Mouse (Mus musculus) midbrain, embryonic 15.5 days (tissue): Measurements from ENCODE around the gene Ap5z1. TPM values are rescaled to one million over a fixed set of nuclear protein-coding genes. Genes with fewer than 3 reads are reported as not detected.

ENCODE experiments used
- ATAC-seq: fragments of 200-750 bp; cut with Nextera tagmentation; replicated peaks from 2 replicates; pipeline ENCODE4 v1.8.0; 2017; ENCODE audit warnings: moderate TSS enrichment
- H3K27ac ChIP-seq: fragments of 300-500 bp; sonication (generic); 2 replicates; pipeline ENCODE4 v1.5.1; 2015; ENCODE audit warnings: mild to moderate bottlenecking, inconsistent platforms
- H3K27me3 ChIP-seq: fragments of 300-500 bp; sonication (generic); replicated peaks from 2 replicates; pipeline ENCODE4 v1.6.1; 2015; ENCODE audit warnings: inconsistent platforms
- H3K36me3 ChIP-seq: fragments of 300-500 bp; sonication (generic); replicated peaks from 2 replicates; pipeline ENCODE4 v1.6.1; 2015; ENCODE audit warnings: inconsistent platforms
- H3K4me1 ChIP-seq: fragments of 300-500 bp; sonication (generic); 2 replicates; pipeline ENCODE4 v1.6.1; 2015; ENCODE audit warnings: inconsistent platforms
- H3K4me2 ChIP-seq: fragments of 300-500 bp; sonication (generic); 2 replicates; pipeline ENCODE4 v1.6.1; 2015; ENCODE audit warnings: inconsistent platforms, mild to moderate bottlenecking, moderate library complexity
- H3K4me3 ChIP-seq: fragments of 300-500 bp; sonication (generic); 2 replicates; pipeline ENCODE4 v1.5.1; 2015; ENCODE audit warnings: mild to moderate bottlenecking, inconsistent platforms
- H3K9ac ChIP-seq: fragments of 300-500 bp; sonication (generic); 2 replicates; pipeline ENCODE4 v1.6.1; 2015; ENCODE audit warnings: mild to moderate bottlenecking, inconsistent platforms
- H3K9me3 ChIP-seq: fragments of 300-500 bp; sonication (generic); 2 replicates; pipeline ENCODE4 v1.6.1; 2016; ENCODE audit warnings: inconsistent platforms
- WGBS: fragments of 180-500 bp; shearing (Covaris S2); methylation state at CpG from one replicate; pipeline ENCODE4 v1.1.7; 2015; ENCODE audit warnings: mixed read lengths; 5-methylcytosine and 5-hydroxymethylcytosine counted together
- polyA plus RNA-seq: library from polyadenylated mRNA; unstranded; fragments of >200 nt; fragmentation: Nextera tagmentation; extraction: Ambion mirVana; gene quantifications from 2 replicates; pipeline ENCODE4 v1.2.1, GENCODE M21; 2015

Gene Ap5z1
- polyA plus RNA-seq, 1 experiment from 2014 or later = 14.2 TPM

DNA sequence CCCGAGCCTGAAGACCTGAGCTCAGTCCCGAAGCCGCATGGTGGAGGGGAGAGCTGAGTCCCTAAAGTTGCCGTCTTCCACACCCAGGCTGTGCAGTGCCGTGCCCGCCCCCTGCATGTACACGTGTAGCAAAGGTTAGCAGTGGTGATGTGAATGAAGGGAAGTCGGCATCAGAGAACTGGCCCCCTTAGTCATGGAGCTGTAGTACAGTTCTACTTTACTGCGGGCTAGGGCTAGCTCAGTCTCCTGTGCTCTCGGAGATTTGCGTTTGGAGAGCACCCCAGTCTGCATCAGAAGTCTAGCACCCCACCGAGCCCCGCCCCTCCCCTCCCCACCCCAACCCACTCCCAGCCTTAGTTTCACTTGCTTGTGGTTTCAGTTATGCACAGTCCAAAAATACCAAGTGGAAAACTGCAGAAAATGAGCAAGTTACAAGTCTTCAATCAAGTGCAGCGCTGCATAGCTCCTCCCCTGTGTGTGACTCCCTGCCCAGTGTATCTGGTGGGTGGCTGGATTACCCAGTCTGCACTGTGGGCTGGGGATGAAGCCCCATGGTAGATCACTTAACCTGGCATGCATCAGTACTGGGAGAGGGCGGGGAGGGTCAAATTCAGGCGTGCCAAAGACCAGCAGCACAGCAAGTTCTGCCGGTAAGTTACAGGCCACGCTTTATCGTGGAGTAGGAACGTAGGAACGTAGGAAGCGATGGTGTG is 22.3 kb upstream of the Ap5z1 start:
- Histone ChIP-seq H3K9me3 (no peaks in the 10 kb centered on the region), H3K27me3 (no peaks in the 10 kb centered on the region), H3K9ac (no peak overlapping the region), H3K4me3 (no peak overlapping the region), H3K4me1 (peaks cover 37% of the 10 kb centered on the region), H3K4me2 (peak overlapping the region; percentile 43; the same call in 1 of the 2 replicates), H3K27ac (peak overlapping the region; percentile 69), H3K36me3 (peaks cover 1% of the 10 kb centered on the region; the same call in 1 of the 2 replicates)
- ATAC-seq = no peak
- WGBS = 60% methylated on average over 22 of the region's 22 CpGs

DNA sequence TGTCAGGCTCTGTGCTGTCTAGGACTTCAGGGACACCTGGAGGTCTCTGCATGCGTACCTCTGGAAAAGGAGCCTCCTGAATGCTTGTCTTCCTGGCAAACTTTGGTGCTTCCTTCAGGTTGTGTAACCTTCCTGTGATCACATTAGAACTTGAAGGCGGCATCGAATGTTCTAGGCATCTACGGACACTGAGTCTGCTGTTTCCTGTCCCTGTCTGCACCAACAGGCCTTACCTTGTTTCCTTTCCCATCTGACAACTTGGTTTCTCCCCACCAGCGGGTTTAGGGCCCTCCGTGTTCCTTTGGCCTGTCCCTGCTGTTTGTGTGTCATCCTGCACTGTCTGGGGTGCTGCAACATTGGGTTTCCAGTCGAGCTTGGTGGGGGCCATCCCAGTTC is 21.7 kb upstream of the Ap5z1 start:
- WGBS = 84% methylated on average over 7 of the region's 7 CpGs

DNA sequence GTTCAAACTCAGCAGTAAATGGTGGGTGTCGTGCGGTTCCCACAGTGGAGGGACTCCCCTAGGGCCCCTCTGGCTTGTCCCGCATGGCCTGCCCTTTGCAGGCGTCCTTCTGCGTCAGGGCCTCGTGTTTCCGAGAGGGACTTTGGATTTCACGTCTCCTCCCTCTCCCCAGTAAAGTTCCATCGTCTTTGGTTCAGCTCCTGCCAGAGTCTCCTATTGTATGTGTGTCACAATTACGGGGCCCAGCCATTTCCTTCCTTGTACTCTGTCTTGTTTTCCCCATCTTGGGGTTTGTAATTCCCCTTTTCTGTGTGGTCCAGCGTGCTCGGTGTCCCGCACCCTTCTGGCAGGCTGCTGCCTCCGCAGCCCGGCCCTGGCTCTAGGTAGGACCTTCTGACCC is 20.2 kb upstream of the Ap5z1 start:
- ATAC-seq = no peak
- H3K27ac ChIP-seq = no peak overlapping the region
- H3K4me2 ChIP-seq = no peak overlapping the region
- peaks cover 44% of the 10 kb centered on the region for H3K4me1 ChIP-seq
- no peaks in the 10 kb centered on the region for H3K27me3 ChIP-seq
- no peaks in the 10 kb centered on the region for H3K36me3 ChIP-seq
- 55% methylated on average over 15 of the region's 15 CpGs for WGBS
- no peak overlapping the region for H3K9ac ChIP-seq
- no peaks in the 10 kb centered on the region for H3K9me3 ChIP-seq
- H3K4me3 ChIP-seq = no peak overlapping the region

More for the DNA sequence above, 21.7 kb upstream of the Ap5z1 start:
- Histone ChIP-seq H3K27me3 (no peaks in the 10 kb centered on the region), H3K36me3 (no peaks in the 10 kb centered on the region), H3K9me3 (no peaks in the 10 kb centered on the region), H3K4me1 (peaks cover 37% of the 10 kb centered on the region), H3K4me3 (no peak overlapping the region), H3K4me2 (no peak overlapping the region), H3K27ac (no peak overlapping the region), H3K9ac (no peak overlapping the region)
- no peak for ATAC-seq

DNA sequence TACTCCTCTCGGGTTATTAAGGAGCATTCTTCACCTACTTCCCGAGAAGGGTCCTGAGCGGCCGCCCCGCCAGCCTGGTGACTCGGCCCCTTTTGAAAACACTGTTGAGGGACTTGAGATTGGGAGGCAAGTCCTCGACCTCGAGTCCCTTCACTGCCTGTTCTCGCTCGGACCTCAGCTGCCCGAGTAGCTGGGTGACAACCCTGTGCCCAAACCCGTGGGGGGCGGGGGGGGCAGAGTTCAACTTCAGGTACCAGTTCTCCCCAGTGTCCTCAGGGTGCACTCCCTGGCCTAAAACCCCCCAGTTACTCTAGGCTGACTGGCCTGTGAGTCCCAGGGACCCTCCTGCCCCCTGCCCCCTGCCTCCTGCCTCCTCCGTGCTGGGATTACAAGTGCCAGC is 19.8 kb upstream of the Ap5z1 start:
- Histone ChIP-seq H3K27me3 (no peaks in the 10 kb centered on the region), H3K4me3 (no peak overlapping the region), H3K27ac (no peak overlapping the region), H3K9me3 (no peaks in the 10 kb centered on the region), H3K36me3 (no peaks in the 10 kb centered on the region), H3K4me1 (peaks cover 44% of the 10 kb centered on the region), H3K4me2 (no peak overlapping the region), H3K9ac (no peak overlapping the region)
- no peak for ATAC-seq
- WGBS = 74% methylated on average over 14 of the region's 14 CpGs

DNA sequence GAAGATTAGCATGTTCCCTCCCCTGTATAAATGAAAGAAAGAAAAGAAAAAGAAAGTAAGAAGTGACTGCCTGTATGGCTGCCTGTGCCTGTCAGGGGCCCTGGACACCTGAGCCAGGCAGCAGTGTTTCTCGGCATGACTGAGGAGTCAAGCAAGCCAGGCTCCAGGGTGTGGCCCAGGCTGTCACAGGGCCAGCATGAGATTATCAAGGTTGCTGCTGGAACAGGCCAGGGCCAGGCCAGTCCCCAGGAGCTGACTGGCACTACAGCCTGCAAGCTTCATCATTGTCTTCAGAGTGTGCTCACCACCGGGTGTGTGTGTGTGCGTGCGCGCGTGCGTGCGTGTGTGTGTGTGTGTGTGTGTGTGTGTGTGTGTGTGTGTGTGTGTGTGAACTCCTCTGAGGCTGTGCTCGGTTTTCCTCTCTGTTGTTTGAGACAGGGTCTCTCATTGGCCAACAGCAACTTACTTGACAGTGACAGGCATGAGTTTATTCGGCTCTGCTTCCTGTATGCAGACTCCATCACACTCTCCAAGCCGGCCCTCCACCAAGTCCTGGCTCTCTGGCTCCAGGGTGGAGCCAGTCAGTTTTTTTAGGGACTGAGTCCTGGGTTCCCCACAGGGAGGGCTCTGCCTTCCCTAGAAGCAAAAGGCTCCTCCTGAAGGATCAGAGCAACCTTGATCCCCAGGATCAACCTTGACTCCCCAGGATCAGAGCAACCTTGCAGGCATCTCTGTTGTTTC is 18.8 kb upstream of the Ap5z1 start:
- H3K4me2 ChIP-seq = no peak overlapping the region
- no peaks in the 10 kb centered on the region for H3K9me3 ChIP-seq
- H3K9ac ChIP-seq = no peak overlapping the region
- 70% methylated on average over 11 of the region's 11 CpGs for WGBS
- H3K4me1 ChIP-seq = peaks cover 37% of the 10 kb centered on the region
- no peaks in the 10 kb centered on the region for H3K27me3 ChIP-seq
- no peak overlapping the region for H3K4me3 ChIP-seq
- H3K36me3 ChIP-seq = no peaks in the 10 kb centered on the region
- no peak for ATAC-seq
- H3K27ac ChIP-seq = no peak overlapping the region

DNA sequence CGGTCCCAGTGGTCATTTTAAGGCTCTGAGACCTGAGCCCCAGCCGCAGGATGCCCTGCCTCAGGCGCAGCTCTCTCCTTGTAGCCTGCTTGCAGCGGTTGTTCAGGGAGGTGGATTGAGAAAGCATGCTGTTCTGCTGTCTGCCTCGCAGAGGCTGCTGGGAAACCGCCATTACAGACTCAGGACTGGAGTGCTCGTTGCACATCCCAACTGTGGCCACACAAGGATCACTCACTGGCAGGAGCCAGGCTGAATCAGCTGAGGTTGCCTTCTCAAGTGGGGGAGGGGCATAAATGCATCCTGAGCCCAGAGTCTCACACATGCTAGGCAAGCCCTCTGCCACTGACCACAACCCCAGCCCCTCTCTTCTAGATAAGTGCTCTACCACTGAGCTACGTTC is 18.0 kb upstream of the Ap5z1 start:
- H3K27me3 ChIP-seq = no peaks in the 10 kb centered on the region
- H3K4me1 ChIP-seq = peaks cover 29% of the 10 kb centered on the region
- 35% methylated on average over 8 of the region's 8 CpGs for WGBS
- H3K4me2 ChIP-seq = no peak overlapping the region
- H3K9ac ChIP-seq = 0 out of 2 replicates have a peak overlapping the region, but pooled peaks have one; percentile 13
- 0 out of 2 replicates have a peak, but pooled peaks cover 3% of the 10 kb centered on the region for H3K36me3 ChIP-seq
- no peak overlapping the region for H3K4me3 ChIP-seq
- ATAC-seq = no peak
- H3K27ac ChIP-seq = no peak overlapping the region
- no peaks in the 10 kb centered on the region for H3K9me3 ChIP-seq

DNA sequence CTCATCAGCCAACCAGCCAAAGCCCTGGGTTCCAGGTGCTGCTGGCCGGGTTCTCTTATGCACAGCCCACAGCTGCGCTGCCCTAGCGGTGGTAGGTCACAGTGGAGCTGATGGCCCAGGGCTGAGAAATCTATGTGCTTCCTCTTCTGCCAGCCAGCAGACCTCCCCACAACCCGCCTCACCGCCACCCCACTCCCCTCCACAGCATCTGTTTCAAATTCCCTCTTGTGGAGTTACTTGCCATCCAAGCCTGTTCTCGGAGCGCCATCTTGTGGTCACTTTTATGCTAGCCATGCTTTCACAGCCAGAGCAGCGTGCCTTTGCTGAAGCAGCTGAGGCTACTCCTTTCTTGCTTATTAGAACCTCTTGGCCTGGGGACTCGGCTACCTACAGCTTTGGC is 15.7 kb upstream of the Ap5z1 start:
- H3K4me3 ChIP-seq = no peak overlapping the region
- no peaks in the 10 kb centered on the region for H3K27me3 ChIP-seq
- H3K36me3 ChIP-seq = peaks cover 7% of the 10 kb centered on the region; the same call in 1 of the 2 replicates
- peak; percentile 63 for ATAC-seq
- H3K9me3 ChIP-seq = no peaks in the 10 kb centered on the region
- no peak overlapping the region for H3K4me2 ChIP-seq
- no peak overlapping the region for H3K9ac ChIP-seq
- H3K27ac ChIP-seq = peak overlapping the region; percentile 36; the same call in 1 of the 2 replicates
- peaks cover 21% of the 10 kb centered on the region for H3K4me1 ChIP-seq
- 8% methylated on average over 9 of the region's 9 CpGs for WGBS

DNA sequence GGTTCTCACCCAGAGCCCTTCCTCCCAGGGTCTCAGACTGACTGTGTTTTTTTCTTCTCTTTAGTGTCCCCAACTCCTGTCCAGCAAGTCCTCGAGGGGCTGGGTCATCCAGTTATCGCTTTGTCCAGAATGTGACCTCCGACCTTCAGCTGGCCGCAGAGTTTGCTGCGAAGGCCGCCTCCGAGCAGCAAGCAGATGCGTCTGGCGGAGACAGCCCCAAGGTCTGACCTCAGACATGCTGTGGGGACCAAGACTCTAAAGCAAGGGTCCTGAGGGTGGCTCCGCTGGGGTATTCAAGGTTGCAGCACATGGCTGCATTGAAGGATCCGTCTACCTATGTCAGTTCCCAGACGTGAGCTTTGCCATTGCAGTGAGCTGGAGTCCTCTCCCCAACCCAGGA is 15.1 kb upstream of the Ap5z1 start:
- no peak for ATAC-seq
- peaks cover 10% of the 10 kb centered on the region for H3K36me3 ChIP-seq
- WGBS = 77% methylated on average over 12 of the region's 12 CpGs
- peaks cover 18% of the 10 kb centered on the region for H3K4me1 ChIP-seq
- no peak overlapping the region for H3K4me3 ChIP-seq
- H3K9ac ChIP-seq = no peak overlapping the region
- H3K4me2 ChIP-seq = no peak overlapping the region
- H3K27me3 ChIP-seq = no peaks in the 10 kb centered on the region
- H3K9me3 ChIP-seq = no peaks in the 10 kb centered on the region
- H3K27ac ChIP-seq = no peak overlapping the region

DNA sequence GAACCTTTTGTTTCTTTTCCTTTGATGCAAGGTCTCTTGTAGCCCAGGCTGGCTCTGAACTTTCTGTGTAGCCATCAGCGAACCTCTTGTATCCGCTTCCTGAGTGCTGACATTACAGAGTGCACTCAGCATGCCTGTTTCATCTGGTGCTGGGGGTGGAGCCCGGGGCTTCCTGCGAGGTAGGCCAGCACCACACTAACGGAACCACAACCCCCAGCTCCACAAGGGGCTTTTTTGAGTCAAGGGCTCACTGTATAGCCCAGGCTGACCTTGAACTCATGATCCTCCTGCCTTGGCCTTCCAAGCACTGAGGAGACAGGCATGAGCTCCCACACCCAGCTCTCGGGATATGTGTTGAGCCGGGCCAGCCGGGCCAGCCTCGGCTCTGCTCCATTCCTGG is 12.9 kb upstream of the Ap5z1 start:
- H3K9ac ChIP-seq = no peak overlapping the region
- no peak for ATAC-seq
- peaks cover 19% of the 10 kb centered on the region for H3K36me3 ChIP-seq
- no peaks in the 10 kb centered on the region for H3K27me3 ChIP-seq
- 92% methylated on average over 9 of the region's 9 CpGs for WGBS
- no peaks in the 10 kb centered on the region for H3K9me3 ChIP-seq
- no peak overlapping the region for H3K4me2 ChIP-seq
- peaks cover 7% of the 10 kb centered on the region for H3K4me1 ChIP-seq
- H3K4me3 ChIP-seq = no peak overlapping the region
- no peak overlapping the region for H3K27ac ChIP-seq

DNA sequence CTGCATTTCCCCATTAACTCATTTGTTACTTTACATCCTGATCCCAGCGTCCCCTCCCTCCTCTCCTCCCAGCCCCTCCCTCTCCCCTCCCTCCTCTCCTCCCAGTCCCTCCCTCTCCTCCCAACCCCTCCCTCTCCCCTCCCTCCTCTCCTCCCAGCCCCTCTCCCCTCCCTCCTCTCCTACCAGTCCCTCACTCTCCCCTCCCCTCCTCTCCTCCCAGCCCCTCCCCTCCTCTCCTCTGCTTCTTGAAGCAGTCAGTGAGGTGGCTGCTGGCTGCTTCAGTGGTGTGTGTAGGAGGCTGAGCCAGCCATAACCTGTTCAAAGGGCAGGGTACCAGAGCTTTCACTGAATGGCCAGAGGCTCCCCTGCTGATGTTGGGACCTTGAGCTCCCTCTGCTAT is 12.0 kb upstream of the Ap5z1 start:
- Histone ChIP-seq H3K9me3 (no peaks in the 10 kb centered on the region), H3K4me2 (no peak overlapping the region), H3K4me3 (no peak overlapping the region), H3K36me3 (peaks cover 21% of the 10 kb centered on the region), H3K27me3 (no peaks in the 10 kb centered on the region), H3K9ac (no peak overlapping the region), H3K27ac (no peak overlapping the region), H3K4me1 (peaks cover 7% of the 10 kb centered on the region)
- ATAC-seq = no peak
- WGBS = 18% methylated on average over 1 of the region's 1 CpGs

DNA sequence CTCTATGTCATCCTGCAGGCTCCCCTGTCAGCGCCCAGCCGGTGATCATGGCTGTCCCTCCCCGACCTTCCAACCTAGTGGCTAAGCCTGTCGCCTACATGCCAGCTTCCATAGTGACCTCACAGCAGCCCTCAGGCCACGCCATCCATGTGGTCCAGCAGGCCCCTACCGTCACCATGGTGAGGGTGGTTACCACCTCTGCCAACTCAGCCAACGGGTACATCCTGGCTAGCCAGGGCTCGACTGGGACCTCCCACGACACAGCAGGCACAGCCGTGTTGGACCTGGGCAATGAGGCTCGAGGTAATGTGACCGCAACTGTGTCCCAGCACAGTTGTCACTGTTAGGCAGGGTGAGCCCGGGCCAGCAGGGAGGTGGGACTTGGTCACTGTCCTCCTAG is 10.0 kb upstream of the Ap5z1 start:
- no peak for ATAC-seq
- no peak overlapping the region for H3K27ac ChIP-seq
- no peak overlapping the region for H3K9ac ChIP-seq
- H3K9me3 ChIP-seq = no peaks in the 10 kb centered on the region
- H3K4me2 ChIP-seq = no peak overlapping the region
- H3K4me1 ChIP-seq = no peaks in the 10 kb centered on the region
- peaks cover 27% of the 10 kb centered on the region for H3K36me3 ChIP-seq
- no peak overlapping the region for H3K4me3 ChIP-seq
- H3K27me3 ChIP-seq = no peaks in the 10 kb centered on the region
- 94% methylated on average over 13 of the region's 13 CpGs for WGBS

DNA sequence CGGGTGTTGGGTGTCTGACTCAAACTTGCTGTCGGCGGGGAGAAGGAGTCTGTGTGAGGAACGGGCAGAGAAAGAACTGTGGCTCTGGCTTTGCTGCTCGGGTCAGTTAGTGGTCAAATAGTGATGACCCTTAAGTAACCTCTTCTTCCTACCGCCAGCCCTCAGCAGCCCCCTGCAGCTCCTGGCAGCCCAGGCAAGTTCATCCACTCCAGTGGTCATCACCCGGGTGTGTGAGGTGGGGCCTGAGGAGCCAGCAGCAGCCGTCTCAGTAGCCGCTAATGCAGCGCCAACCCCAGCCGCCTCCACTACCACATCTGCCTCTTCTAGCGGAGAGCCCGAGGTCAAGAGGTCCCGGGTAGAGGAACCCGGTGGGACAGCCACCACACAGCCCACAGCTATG is 7.4 kb upstream of the Ap5z1 start:
- H3K36me3 ChIP-seq = peaks cover 20% of the 10 kb centered on the region
- no peaks in the 10 kb centered on the region for H3K4me1 ChIP-seq
- H3K27me3 ChIP-seq = no peaks in the 10 kb centered on the region
- WGBS = 83% methylated on average over 15 of the region's 15 CpGs
- no peak for ATAC-seq
- no peak overlapping the region for H3K9ac ChIP-seq
- no peaks in the 10 kb centered on the region for H3K9me3 ChIP-seq
- H3K4me2 ChIP-seq = no peak overlapping the region
- no peak overlapping the region for H3K4me3 ChIP-seq
- H3K27ac ChIP-seq = no peak overlapping the region

DNA sequence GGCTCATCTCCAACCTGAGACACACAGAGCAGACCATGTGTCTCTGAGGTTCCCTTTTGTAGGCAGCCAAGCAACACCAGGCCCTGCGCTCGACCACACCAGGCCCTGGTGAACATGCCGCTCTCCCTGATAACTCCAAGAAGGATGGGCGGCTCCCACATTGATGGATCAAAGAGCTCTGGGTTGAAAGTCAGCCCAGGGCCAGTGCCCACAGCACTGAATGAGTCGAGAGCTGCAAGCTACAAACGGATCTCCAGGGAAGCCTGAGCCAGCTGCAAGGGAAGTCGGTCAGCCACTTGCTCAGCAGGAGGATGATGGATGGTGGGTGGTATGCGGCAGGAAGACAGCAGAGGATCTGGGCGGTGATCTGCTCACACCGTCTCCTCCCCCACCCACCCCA is 6.4 kb upstream of the Ap5z1 start:
- H3K4me3 ChIP-seq = no peak overlapping the region
- H3K27ac ChIP-seq = no peak overlapping the region
- no peak overlapping the region for H3K4me2 ChIP-seq
- H3K36me3 ChIP-seq = peaks cover 20% of the 10 kb centered on the region
- no peaks in the 10 kb centered on the region for H3K4me1 ChIP-seq
- H3K9ac ChIP-seq = no peak overlapping the region
- WGBS = 81% methylated on average over 10 of the region's 10 CpGs
- no peaks in the 10 kb centered on the region for H3K27me3 ChIP-seq
- no peaks in the 10 kb centered on the region for H3K9me3 ChIP-seq
- ATAC-seq = no peak
